Mouse (Mus musculus) fat pad, adult 2 months (tissue): Measurements from ENCODE around the gene Zfp605.
"Not testable (repeated sequence)": the region's sequence is repeated elsewhere in the genome, so short reads cannot be mapped to it uniquely, and the experiment has no call there.

Source experiments
- DNase-seq: peaks from one replicate; pipeline ENCODE4 v3.0.0-alpha.2; 2011; ENCODE audit warnings: low read depth, low spot score; ENCODE audit errors: extremely low read depth

The Zfp605 gene

DNA sequence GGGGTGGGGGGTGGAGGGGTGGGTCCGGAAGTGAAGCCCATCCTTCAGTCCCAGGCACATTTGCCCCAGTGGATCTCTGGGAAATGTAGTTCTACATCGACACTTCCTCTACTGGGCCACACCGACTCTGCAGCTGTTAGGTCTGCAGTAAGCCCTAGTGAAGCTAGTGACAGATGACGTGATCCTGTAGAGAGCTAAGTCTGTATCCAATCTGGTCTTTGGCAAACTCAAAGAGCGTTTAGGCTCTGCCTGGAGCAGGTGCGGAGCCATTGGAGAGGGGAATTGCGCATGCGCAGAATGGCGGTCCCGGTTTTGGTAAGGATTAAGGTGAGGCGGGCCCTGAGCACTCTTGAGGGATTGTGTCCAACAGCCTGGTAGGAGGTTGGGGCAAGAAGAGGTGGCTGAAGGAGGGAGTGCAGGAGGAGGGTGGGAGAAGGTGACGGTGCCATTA lies at the start of gene Zfp605:
Zfp605 (plus strand) TSS at position 102 of the 451 bp plus-strand sequence.
- no peak for DNase-seq

DNA sequence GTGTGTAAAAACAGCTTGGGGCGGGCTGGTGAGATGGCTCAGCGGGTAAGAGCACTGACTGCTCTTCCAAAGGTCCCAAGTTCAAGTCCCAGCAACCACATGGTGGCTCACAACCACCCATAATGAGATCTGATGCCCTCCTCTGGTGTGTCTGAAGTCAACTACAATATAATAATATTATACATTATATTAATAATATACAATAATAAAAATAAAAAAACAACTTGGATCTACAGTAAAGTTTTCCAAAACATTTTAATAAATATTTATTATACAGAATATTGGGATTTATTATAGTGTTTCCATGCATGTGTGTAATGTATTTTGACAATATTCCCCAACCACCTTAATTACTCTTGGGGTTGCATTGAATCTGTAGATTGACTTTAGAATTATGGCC lies 37.5 kb upstream of the Zfp605 start, which contains the start of gene Gm17655:
Gm17655 (minus strand) TSS at position 101 of the 400 bp plus-strand sequence.
- not testable (repeated sequence) for DNase-seq

DNA sequence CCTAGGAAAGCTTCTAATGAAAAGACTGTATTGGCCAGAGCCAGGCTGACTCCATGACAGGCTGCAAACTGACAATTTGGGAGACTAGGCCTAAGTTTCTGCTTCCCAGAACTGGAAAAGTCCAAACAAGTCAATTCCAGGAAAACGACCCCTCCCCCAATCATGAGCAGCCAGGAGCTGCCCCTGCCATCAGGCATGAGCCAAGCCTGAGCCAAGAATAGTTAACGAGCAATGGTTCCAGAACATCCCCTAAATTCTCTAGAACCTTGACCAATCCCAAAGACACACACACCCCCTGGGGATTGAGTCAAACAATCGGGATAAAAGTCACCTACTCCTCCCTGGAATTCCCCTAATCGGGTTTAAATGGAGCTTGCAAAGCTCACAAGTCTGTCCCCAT lies 26.9 kb upstream of the Zfp605 start:
- DNase-seq: no peak

DNA sequence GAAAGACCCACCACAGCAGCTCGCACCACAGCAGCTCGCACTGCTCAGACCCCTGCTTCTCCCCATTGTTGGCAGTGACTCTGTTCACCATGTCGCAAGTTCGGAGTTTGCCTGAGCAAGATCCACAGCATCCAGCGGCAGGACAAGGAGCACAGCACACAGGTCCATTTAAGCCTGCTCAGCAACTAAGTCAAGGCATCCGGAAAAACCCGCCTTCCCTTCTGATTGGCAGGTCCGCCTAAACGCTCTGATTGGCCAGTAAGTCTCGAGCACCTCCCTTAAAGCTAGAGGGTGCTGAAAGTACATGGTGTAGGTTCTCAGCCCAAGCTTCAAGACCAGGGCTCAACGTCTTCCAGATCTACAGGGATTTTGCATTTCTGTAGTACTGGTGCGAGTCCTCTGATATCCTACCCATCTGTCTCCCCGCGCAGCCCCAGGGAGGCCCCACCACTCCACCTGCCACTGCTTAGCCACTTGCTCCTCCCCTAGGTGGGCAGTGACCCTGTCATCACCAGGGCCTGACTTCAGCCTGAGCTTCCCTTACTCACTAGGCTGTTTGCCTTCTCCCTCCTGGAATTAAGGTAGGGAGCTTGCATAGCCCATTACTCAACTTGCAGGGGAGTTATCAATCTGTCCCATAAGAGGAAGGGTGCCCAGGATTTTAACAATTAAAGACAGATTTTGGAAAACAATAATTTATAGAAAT lies 23.6 kb upstream of the Zfp605 start:
- DNase-seq: no peak

DNA sequence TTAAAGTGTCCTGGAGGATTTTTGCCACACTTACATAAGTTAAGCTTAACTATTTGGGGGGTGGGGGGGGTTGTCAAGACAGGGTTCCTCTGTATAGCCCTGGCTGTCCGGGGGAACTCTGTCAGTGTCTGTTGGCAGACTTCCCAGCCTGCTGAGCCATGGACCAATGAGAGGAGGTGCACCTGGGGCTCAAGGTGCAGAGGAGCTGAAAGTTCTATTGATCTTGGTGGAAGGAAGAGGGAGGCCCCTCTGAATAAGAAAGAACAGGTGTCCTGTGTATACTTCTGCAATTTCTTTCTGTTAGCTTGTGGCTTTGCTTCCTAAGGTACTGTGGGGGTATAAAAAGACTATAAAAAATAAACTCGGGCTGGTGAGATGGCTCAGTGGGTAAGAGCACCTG lies 18.3 kb upstream of the Zfp605 start:
- DNase-seq: no peak

DNA sequence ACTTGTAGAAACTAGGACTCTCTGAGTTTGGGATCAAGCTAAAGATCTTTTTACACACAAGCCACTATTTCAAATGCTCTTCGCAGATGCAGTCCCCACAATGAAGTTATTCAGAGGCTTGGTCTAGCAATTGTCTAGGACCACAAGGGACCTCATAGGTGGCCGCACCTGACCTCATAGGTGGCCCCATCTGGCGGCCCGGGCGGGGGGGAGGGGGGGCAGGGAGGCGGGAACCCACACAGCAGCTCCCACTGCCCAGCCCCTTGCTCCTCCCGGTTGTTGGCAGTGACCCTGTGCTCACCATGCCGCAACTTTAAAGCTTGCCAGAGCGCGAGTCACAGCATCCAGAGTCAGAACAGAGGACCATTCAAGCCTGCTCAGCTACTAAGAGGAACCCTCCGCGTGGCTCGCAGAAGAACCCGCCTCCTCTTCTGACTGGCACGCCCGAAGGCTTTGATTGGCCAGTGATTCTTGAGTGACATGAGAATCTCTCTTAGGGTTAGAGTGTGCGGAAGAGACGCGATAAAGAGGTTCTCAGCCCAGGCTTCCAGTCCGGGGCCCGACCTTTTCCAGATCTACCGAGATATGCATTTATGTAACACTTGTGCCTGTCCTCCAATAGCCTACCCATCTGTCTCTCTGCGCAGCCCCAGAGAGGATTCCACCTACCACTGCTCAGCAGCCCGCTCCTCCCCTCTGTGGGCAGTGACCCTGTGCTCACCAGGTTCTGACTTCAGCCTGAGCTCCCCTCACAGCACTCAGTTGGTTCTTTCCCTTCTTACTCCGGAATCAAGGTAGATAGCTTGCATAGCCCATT lies 15.7 kb upstream of the Zfp605 start, which contains the start of gene Gm35315:
Gm35315 (minus strand) TSS at position 391 of the 817 bp plus-strand sequence.
- no peak for DNase-seq

DNA sequence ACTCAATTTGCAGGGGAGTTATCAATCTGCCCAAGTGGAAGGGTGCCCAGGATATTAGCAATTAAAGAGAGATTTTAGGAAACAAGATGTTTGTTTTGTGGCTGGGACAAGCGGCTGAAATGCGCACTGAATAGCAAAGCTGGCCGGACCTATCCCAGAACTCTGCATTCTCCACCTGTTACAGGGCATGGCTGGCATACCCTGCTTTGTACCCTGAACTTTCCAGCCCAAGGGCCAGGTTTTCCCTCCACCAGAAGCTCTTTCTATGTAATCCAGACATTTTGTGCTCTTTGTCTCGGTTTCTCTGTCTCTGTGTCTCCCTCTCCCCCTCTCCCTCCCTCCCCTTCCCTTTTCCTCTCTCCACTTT lies 15.1 kb upstream of the Zfp605 start:
- no peak for DNase-seq

DNA sequence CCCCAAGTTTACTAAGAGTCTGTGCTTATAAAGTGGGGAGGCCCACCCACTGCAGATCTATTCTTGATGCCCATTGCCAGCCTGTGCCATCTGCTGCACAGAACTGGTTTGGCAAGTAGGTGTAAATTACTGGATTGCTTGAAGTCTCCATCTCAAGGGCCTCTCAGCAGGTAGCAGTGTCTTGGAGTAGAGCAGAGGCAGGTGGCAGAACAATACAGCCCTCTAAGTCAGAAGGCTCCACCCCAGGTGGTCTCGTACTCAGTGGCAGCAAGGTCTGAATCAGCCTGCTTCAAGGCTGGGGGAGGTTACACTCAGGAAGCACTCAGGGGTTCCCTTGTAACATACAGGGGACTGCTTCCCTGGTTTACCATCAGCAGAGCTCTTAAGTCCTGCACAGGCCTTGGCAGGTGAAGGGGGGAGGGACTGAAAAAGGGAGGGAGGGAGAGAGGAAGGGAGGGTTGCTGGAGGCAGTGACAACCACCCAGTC lies 10.9 kb upstream of the Zfp605 start:
- DNase-seq: no peak

DNA sequence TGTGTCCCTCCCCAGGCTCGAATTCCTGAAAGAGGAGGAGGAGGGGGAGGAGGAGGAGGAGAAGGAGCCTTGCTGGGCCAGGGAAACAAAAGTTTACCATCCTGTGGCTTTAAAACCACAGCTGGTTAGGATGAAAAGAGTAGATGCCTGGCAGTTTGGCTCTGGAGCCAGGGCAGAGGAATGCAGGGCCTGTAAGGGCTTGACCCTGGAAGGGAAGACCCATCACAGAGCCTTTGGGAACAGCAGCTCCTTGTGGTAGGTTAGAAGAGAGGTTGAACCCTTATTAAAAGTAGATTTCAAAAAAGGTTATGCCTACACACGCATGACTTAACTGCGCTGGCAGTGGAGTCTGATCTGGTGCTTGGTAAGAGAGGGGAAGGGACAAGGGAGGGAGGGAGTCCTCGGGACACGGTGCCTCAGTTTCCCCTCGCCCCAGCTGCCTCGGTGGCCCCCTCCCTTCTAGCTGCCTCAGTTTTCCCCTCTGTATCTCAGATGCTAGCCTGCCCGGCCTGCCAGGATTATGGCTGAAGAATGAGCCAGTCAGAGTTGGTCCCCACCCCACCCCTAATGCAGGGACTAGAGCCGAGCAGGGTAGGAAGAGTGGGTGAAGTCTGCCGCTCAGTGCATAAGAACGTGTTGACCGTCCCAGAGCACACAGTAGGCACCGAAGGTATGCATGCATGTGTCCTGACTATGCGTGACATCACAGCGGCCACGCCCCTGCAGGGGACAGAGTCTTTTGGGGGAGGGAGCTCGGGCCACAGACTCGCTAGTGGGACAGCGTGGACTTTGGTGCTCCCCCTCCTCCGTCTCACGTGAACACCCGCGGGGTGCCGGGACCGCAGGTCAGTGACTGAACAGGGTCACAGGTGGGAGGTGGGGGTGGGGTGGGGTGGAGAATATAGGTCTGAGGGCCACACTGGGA lies 10.0 kb upstream of the Zfp605 start, which contains the start of gene Plcxd1:
Plcxd1 (plus strand) TSS at position 314 of the 925 bp plus-strand sequence.
- DNase-seq: no peak

DNA sequence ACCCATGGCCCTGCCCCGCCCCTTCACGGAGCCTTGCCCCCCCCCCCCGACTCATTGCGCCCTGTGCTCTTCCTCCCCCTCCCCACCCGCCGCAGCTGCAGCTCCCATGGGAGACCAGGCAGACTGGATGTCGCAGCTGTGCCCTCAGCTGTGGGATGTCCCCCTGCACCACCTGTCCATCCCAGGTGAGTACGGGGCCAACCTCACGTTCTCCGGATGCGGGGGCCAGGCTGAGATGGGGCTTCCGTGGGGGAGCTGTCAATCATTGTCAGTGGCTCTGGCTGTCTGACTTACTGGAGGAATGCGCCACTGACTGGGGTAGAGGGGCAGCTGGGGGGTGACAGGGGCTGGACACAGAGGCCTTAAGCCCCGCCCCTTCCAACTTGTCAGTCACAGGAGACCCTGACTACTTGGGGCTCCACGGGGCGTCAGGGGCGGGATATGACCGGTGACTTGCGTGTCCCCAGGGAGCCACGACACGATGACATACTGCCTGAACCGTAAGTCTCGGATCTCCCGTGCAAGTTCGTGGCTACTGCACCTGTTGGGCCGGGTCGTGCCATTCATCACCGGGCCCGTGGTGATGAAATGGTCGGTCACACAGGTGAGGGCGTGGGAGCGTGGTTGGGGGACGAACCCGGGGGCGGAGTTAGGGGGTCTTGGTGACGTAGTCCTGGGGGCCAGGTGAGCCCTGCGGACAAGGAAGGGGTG lies 8.8 kb upstream of the Zfp605 start:
- no peak for DNase-seq

DNA sequence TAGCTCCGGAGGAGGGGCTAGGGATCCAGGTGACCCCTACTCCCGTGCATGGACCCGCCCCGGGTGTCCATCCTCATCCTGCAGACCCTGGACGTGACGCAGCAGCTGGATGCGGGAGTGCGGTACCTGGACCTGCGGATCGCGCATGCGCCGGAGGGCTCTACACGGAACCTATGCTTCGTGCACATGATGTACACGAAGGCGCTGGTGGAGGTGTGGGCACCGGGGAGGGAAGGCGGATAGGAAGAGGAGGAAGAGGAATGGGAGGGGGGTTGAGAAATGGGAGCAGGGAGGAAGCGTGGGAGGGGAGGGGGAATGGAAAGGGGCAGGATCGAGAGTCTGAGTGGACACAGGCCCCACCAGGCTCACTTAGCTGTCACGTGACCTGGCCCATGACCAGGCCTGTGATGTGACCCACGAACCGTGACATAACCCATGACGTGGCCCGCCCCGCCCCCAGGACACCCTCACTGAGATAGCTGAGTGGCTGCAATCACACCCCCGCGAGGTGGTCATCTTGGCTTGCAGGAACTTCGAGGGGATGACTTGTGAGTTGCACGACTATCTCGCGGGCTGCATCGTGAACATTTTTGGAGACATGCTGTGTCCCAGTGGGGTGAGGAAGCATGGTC lies 8.1 kb upstream of the Zfp605 start:
- no peak for DNase-seq

DNA sequence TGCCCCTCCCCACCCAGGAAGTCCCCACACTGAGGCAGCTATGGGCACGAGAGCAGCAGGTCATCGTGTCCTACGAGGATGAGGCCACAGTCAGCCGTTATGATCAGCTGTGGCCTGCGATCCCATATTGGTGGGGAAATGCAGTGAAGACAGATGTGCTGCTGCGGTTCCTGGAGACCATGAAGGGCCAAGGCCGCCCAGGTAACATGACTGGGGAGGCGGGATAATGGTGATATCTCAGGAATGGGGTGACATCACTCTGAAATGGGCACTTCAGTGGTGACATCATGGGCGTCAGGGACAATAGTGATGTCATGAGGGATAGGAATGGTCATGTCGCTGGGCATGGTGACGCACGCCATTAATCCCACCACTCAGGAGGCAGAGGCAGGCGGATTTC lies 7.5 kb upstream of the Zfp605 start:
- no peak for DNase-seq

DNA sequence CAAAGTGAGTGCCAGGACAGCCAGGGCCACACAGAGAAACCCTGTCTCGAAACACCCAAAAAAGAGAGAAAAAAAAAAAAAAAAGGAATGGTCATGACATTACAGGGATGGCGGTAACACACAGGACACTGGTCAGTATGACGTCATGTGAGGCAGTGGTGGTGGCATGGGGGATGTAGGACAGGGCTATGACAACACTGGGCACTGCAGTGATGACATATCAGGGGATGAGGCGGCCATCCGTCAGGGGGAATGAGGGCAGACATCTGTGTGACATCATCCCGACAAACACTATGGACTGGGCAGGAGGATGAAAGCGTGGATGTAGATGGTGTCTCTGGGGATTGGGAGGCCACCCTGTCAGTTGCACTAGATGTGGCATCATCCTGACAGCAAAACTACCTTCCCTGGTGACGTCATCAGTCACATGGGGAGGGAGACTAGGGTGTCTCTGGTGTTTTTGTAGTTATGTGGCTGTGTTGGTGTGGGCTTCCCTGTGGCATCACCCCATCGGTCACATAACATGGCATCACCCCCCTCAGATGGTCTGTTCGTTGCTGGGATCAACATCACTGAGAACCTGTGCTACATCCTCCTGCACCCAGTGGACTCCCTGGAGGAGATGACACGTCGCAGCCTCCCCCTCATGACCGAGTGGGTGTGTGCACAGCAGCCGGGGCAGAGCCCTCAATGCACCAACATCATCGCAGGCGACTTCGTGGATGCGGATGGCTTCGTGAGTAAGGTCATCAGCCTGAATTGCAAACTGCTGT lies 6.9 kb upstream of the Zfp605 start:
- DNase-seq: no peak

DNA sequence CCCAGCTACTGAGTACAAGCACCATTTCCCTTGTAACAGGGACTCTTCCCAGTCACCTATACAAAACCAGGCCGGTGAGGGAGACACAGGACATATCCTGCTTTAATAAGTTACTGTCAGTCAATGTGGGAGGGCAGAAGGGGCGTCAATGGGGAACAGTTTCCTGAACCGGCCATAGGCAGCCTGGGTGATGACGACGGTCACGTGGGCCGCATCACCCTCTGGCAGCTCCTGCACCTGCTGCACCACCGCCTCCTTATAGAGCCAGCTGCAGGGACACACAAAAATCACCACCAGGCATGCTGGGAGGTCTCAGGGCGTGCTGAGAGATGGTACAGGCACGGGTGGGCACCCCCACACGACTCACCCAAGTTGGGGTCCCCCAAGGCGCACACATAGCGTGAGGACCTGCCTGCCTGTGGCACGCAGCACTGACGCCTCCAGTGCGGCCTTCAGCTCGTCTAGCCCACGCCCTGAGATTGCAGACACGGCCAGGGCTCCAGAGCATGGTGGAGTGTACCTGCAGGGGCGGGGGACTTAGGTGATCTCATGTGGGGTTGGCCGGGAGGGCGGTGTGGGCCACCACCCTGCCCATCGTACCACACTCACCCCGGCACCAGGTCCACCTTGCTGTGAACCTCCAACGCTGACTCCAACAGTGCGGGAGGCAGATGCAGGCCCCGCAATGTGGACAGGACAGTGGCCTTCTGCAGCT lies 5.8 kb upstream of the Zfp605 start:
- DNase-seq: no peak

DNA sequence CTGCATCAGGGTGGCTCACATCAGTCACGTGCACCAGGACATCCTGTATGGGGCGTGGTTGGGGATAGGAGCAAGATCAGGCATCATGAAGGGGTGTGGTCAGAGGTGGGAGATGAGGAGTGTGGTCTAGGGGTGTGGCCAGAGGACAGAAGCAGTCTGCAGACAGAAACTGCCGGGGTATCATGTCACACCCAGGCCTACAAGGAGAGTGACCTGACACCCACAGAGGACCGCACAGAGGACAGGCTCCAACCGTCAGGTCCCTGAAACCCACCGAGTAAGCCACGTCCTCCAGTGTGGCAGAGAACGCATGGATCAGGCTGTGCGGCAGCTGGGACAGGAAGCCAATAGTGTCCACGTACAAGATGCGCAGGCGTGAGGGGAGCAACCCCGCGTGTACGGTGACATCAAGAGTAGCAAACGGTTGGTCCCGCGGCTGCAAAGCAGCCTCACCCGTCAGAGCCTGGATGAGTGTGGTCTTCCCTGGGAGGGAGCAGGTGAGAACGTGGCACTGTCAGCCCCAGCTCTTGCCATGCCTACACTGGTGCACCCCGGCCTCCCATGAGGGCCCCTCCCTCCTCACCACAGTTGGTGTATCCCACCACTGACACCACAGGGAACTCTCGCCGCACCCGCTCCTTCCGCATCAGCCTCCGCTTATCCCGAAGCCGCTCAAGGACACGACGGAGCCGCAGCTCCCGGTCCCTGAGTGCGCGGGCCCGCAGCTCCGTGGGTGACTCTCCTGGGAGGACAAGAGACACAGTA lies 5.1 kb upstream of the Zfp605 start:
- no peak for DNase-seq

DNA sequence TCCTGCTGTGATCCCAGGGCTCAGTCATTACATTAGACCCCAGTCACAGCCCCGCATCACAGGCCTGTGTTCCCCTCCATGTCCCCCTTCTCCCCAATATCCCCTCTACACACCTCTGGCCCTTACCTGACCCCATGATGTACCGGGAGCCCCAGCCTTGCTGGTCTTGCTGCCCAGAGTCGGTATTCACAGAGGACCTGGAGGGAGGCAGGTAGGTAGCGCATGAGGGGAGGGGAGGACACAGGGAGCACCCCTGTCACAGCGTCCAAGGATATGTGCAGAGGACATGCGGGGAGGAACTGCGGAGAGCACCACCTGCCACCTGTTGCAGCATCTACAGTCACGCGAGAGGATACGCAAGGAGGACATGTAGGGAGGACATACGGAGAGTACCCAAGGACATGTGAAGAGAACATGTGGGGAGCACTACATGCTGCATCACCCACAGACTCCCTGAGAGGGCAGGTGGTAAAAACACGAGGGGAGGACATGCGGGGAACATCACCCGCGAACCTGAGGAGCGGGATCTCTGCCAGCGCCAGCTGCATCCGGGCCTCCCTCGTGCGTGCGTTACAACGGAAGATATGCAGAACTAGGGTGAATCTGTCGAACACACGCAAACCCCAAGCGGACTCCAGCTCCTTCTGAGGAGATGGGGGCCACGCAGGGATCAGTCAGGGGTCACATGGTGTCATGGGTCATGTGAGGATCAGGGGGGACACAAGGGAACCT lies 3.6 kb upstream of the Zfp605 start:
- DNase-seq: no peak
